Mouse (Mus musculus): ENCODE data around the gene Fgfr1op. TPM values are rescaled to one million over a fixed set of nuclear protein-coding genes. Genes with fewer than 3 reads are reported as not detected.

Fgfr1op gene
- total RNA-seq, 2 experiments from 2014 or later = 16.4 to 18.1 TPM

Other genes starting within 250 kb of the Fgfr1op start
- gene Tagap, start 239.5 kb upstream of the Fgfr1op start, total RNA-seq (2021) = 1 to 10 TPM; 5.5 to 6.0 TPM
- 10 to 100 TPM; 39.6 to 45.4 TPM for gene Rsph3a, start 219.9 kb upstream of the Fgfr1op start, total RNA-seq (2021)
- gene Gm49673, start 17.7 kb upstream of the Fgfr1op start, total RNA-seq (2021) = under 1 TPM; 0.29 to 0.37 TPM
- gene Rnaset2a, start 17.4 kb upstream of the Fgfr1op start, total RNA-seq (2021) = 1 to 10 TPM; 4.6 to 5.1 TPM
- under 1 TPM in 1 of 2 experiments, not detected in 1; 0.57 TPM for gene Ccr6, start 70.5 kb downstream of the Fgfr1op start, total RNA-seq (2021)
- gene Mpc1, start 117.4 kb downstream of the Fgfr1op start, total RNA-seq (2021) = 100 to 1,000 TPM; 166 to 173 TPM
- gene Sft2d1, start 145.6 kb downstream of the Fgfr1op start, total RNA-seq (2021) = 10 to 100 TPM; 48.0 to 71.2 TPM
- gene Prr18, start 172.0 kb downstream of the Fgfr1op start, total RNA-seq (2021) = 10 to 100 TPM; 14.4 to 23.3 TPM
- gene T2, start 190.5 kb downstream of the Fgfr1op start, total RNA-seq (2021) = under 1 TPM; 0.32 to 0.68 TPM